Mouse (Mus musculus): ENCODE measurements around the gene Ptger3. TPM values are rescaled to one million over a fixed set of nuclear protein-coding genes. Genes with fewer than 3 reads are reported as not detected.
A peak's percentile ranks its signal among the peaks of the same experiment; 100 is the strongest.

The Ptger3 gene
- 1 to 10 TPM in 1 of 2 experiments, under 1 TPM in 1; 0.46 to 1.5 TPM for total RNA-seq (2021)
- long read RNA-seq, experiment 1, partial matches to known transcripts: 0 of 2 reads
- long read RNA-seq, experiment 1, other reads (novel, unspliced or antisense): 0 of 2 reads
- long read RNA-seq, experiment 2, partial matches to known transcripts: 0 of 2 reads
- long read RNA-seq, experiment 2, other reads (novel, unspliced or antisense): 0 of 2 reads

- no peak for DNase-seq (ENCODE audit: low spot score)
Measured at GRCm38 (mm10) chr3:157566725-157567565, at the start of gene Ptger3. TSS of gene Ptger3 (plus strand) at chr3:157566892.

GRCm38 (mm10) chr3:157517992-157518391 lies 48.7 kb upstream of the Ptger3 start:
- no peak for DNase-seq (ENCODE audit: low spot score)

DNA sequence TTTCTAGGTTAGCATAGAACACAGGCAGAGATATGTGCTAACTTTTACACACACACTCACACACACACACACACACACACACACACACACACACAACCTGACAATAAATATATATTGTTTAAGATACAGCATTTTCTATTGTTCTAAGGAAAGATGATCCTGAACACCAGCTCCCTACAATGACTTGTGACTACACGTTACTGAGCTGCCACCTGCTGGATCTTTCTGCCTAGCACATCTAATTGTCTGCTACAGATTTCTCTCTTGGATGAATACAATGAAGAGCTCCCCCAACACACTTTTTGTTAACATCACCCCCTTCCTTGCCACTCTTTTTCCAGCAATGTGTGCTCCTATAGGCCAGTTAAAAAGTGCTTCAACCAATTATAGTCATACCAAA lies 46.3 kb upstream of the Ptger3 start:
- no peak for DNase-seq (ENCODE audit: low spot score)

DNA sequence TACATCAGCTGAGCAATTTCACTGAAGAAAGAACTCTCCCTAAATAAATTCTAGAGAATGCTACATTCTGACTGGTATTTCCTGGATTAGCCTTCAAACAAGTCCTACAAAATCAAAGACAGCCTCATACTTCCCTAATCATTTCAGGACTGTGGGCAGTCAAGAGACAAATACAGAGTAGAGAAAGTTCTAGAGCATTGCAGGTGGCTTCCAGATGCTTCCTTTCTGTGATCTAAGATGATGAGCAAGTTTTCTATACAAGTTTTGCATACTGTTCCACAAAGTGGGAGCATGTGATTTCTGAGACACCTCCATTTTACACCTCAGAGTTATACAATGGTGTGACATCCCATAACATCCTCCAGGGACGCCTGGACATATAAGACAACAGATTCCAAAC lies 42.9 kb upstream of the Ptger3 start:
- no peak for DNase-seq (ENCODE audit: low spot score)

DNA sequence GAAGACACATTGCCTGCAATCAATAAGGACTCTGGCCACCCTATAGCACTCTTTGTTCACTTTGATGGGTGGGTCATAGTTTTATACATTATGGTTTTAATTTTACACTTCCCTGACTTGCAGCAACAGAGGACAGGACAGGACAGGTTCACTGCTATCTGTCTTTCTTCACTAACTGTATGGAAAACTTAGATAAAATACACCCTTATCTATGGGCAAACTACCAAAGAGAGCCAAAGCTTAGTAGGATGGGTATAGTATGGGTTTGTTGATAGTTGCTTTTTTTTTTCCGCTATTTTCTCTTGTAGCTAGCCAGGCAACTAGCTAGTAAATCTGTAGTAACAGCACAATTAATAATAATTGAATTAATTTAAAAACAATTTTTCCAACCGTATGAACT lies 35.1 kb upstream of the Ptger3 start:
- no peak for DNase-seq (ENCODE audit: low spot score)

- DNase-seq (ENCODE audit: low spot score): peak; percentile 95
Measured at GRCm38 (mm10) chr3:157533964-157534785, 32.5 kb upstream of the Ptger3 start, which contains the start of gene Zranb2. TSS of gene Zranb2 (plus strand) at chr3:157534160.

DNA sequence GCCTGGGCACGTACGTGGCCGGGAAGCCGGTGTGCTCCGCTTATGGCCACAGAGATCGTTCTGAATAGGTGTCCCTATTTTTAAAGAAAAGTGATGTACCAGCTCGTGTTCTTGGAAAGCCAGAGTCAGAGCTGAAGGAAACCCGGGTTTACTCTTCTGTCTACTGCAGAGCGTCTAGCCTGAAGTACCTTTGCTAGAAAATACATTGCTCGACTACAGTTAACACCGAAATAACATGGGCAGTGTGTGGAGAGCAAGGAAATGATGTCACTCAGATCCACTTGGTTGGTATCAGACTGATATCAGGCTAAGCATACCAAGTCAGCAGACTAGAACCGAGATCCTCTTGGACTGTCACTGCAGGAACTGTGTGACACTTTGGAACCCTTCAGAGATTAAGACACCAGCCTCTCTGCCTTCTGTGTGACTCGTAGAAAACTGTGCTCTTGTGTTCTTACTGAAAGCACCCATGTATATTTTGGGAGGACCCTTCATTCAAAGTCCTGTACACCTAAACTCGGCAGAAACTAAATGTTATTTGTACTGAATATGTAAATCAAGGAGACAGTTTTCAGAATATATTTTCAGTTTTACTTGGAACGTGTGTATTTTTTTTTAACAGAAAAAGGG lies 31.8 kb upstream of the Ptger3 start:
- DNase-seq (ENCODE audit: low spot score): peak; percentile 1

GRCm38 (mm10) chr3:157549323-157549722 lies 17.4 kb upstream of the Ptger3 start:
- DNase-seq (ENCODE audit: low spot score): no peak

DNA sequence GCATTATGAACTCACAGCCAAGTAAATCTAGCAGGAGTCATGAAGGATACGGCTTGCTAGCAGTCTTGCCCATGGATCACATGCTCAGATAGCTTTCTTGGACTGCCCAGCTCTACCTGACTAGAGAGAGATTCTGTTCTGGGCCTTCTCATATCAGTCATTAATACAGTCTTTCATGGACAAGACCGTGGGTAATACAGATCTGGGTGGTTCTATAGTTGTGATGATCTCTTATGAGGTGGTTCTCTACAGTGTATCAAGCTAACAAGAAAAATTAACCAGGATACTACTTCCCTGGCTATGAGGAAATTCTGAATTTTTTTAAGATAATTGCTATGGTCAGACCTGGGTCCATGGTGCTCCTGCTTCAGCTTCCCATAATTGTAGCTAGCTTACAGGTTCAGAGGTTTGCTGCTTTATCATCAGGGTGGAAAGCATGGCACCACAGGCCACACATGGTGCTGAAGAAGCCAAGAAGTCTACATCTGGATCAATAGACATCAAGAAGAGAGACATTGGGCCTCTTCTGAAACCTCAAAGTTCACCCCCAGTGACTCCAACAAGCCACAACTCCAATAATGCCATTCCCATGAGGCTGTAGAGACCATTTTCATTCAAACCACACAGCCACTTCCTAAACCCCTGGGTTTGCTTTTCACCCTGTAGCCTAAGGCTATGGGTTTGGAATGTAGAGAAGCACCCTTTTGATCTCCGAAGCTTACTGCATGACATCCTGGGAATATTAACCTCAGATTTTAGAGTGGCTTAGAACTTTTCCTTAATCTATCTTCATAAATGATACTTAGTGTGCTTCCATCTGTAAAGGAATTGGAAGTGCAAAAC lies 16.7 kb upstream of the Ptger3 start:
- DNase-seq (ENCODE audit: low spot score): no peak

- DNase-seq (ENCODE audit: low spot score): peak; percentile 14
Measured at GRCm38 (mm10) chr3:157565196-157565595, 1.5 kb upstream of the Ptger3 start.

- no peak for DNase-seq (ENCODE audit: low spot score)
Measured at GRCm38 (mm10) chr3:157567566-157568132, 957 bp downstream of the Ptger3 start.

- DNase-seq (ENCODE audit: low spot score): no peak
Measured at GRCm38 (mm10) chr3:157572011-157572410, 5.3 kb downstream of the Ptger3 start.

- no peak for DNase-seq (ENCODE audit: low spot score)
Measured at GRCm38 (mm10) chr3:157575441-157576342, 9.0 kb downstream of the Ptger3 start.

- DNase-seq (ENCODE audit: low spot score): no peak
Measured at GRCm38 (mm10) chr3:157576343-157576722, 9.6 kb downstream of the Ptger3 start.

DNA sequence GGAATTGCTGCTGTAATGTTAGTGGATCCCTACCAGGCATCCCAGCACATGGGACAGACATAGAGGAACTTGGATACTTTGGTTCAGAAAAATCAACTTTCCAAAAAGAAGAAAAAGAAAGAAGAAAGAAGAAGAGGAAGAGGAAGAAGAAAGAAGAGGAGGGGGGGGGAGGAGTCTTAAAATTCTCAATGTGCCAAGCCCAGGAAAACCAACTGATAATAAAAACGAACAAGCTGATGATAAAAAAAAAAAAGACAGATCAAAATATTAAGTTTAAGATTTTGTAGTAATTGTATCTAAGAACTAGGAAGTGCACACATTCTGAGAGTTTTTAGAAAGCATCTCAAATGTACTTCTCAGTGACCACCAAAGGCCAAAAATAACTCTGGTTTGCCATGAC lies 10.2 kb downstream of the Ptger3 start:
- DNase-seq (ENCODE audit: low spot score): no peak

DNA sequence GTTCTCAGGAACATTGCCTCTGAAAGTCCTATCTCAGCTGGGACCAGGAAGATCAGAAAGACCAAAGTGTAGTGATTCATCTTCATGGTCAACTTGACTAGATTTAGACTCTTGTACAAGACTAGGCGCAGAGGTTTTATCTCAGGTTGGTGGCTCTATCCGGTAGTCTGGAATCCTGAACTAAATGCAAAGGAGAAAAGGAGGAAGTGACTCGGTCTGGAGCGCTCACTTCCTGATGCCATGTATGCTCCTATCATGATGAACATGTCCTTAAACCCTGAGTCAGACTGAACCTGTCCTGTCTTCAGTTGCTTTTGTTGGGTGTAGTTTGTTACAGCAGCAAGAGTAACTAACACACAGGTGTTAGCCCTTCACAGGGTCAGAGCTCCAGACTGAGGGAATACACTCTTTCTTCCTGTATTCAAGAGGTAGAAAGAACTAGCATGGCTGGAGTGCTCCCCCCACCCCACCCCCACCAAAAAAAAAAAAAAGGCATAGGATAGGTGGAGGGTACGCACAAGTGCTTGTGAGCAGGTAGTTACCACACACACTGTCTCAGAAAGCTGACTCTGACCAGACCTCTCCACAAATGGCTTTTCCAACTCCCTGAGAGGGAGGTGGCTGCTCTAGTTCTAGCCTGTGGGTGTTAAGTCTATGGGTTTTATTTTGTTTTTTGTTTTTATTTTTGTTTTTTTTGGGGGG lies 11.9 kb downstream of the Ptger3 start:
- DNase-seq (ENCODE audit: low spot score): no peak

DNA sequence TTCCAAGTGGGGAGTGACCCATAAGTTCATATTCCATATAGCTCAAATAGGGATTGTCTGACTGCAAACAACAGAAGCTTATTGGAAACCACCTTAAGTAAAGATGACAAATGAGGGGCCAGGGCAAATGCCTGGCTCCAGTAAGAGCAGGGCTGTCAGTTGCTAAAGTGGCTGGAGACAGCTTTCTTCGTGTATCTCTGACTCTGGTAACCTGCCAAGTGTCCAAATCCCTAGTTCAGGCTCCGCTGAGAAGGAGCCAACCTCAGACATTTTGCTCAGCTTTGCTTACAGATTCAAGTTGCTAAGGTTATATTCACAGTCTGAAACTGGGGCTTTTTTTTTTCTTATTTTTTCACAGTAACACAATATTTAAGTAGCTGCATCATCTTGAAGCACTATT lies 12.7 kb downstream of the Ptger3 start:
- no peak for DNase-seq (ENCODE audit: low spot score)

DNA sequence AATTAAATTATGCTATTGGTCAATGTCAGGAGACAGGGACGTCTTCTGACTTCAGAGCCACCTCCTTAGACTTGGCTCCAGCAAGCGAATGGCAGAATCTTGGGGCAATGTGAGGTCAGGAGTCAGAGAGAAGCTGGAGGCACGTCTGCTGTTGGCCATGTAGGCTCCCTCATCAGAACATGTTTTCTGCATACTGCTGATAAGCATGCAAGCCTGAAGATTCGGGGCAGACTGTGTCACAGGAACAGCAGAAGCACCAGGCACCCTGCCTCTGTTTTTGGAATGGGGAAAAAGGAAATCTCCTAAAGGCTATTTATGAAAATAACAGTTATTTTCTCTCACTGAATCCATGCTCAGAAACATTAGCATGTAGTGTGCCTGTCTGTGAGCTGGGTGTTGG lies 13.6 kb downstream of the Ptger3 start:
- no peak for DNase-seq (ENCODE audit: low spot score)

GRCm38 (mm10) chr3:157581755-157582154 lies 15.1 kb downstream of the Ptger3 start:
- DNase-seq (ENCODE audit: low spot score): no peak
